Mouse (Mus musculus): Measurements from ENCODE around the gene 4930579F01Rik.
A peak's percentile ranks its signal among the peaks of the same experiment; 100 is the strongest.

The 4930579F01Rik gene

GRCm38 (mm10) chr3:138193683-138194302 lies at the start of gene 4930579F01Rik:
TSS of gene 4930579F01Rik (minus strand) at chr3:138193825.
- DNase-seq = no peak

GRCm38 (mm10) chr3:138242933-138243332 lies 49.3 kb upstream of the 4930579F01Rik start:
- DNase-seq = no peak

GRCm38 (mm10) chr3:138242021-138242726 lies 48.5 kb upstream of the 4930579F01Rik start:
- DNase-seq = no peak

GRCm38 (mm10) chr3:138241371-138241770 lies 47.7 kb upstream of the 4930579F01Rik start:
- no peak for DNase-seq

- DNase-seq = no peak
Measured at GRCm38 (mm10) chr3:138240942-138241341, 47.3 kb upstream of the 4930579F01Rik start.

GRCm38 (mm10) chr3:138240411-138240810 lies 46.8 kb upstream of the 4930579F01Rik start:
- no peak for DNase-seq

- no peak for DNase-seq
Measured at GRCm38 (mm10) chr3:138239461-138239860, 45.8 kb upstream of the 4930579F01Rik start.

- no peak for DNase-seq
Measured at GRCm38 (mm10) chr3:138238046-138238445, 44.4 kb upstream of the 4930579F01Rik start.

GRCm38 (mm10) chr3:138236546-138237163 lies 43.0 kb upstream of the 4930579F01Rik start:
- no peak for DNase-seq

GRCm38 (mm10) chr3:138231531-138231930 lies 37.9 kb upstream of the 4930579F01Rik start:
- no peak for DNase-seq

GRCm38 (mm10) chr3:138230266-138230665 lies 36.6 kb upstream of the 4930579F01Rik start:
- DNase-seq = no peak

- DNase-seq = no peak
Measured at GRCm38 (mm10) chr3:138229448-138229847, 35.8 kb upstream of the 4930579F01Rik start.

- no peak for DNase-seq
Measured at GRCm38 (mm10) chr3:138227782-138228181, 34.2 kb upstream of the 4930579F01Rik start.

- no peak for DNase-seq
Measured at GRCm38 (mm10) chr3:138227082-138227481, 33.5 kb upstream of the 4930579F01Rik start.

GRCm38 (mm10) chr3:138226476-138226875 lies 32.9 kb upstream of the 4930579F01Rik start:
- no peak for DNase-seq

GRCm38 (mm10) chr3:138225853-138226252 lies 32.2 kb upstream of the 4930579F01Rik start:
- DNase-seq = no peak

- no peak for DNase-seq
Measured at GRCm38 (mm10) chr3:138225331-138225730, 31.7 kb upstream of the 4930579F01Rik start.

- no peak for DNase-seq
Measured at GRCm38 (mm10) chr3:138224363-138224954, 30.8 kb upstream of the 4930579F01Rik start.

GRCm38 (mm10) chr3:138222952-138223351 lies 29.3 kb upstream of the 4930579F01Rik start:
- peak; percentile 8 for DNase-seq

GRCm38 (mm10) chr3:138222511-138222910 lies 28.9 kb upstream of the 4930579F01Rik start:
- no peak for DNase-seq

GRCm38 (mm10) chr3:138221116-138221515 lies 27.5 kb upstream of the 4930579F01Rik start:
- DNase-seq = no peak

- no peak for DNase-seq
Measured at GRCm38 (mm10) chr3:138217631-138218264, 24.1 kb upstream of the 4930579F01Rik start, which contains the start of gene Adh7. TSS of gene Adh7 (plus strand) at chr3:138217760.

- DNase-seq = no peak
Measured at GRCm38 (mm10) chr3:138216091-138216490, 22.5 kb upstream of the 4930579F01Rik start.

Measured in cerebellum, adult 11-12 months (tissue).